Mouse (Mus musculus): ENCODE measurements around the gene Gas2. TPM values are rescaled to one million over a fixed set of nuclear protein-coding genes. Genes with fewer than 3 reads are reported as not detected.

Gene Gas2
- polyA plus RNA-seq, 1 experiment, result 25.7 TPM

GRCm38 (mm10) chr7:51955424-51956041 is 93.7 kb downstream of the Gas2 start:
- Histone ChIP-seq H3K27ac (ENCODE audit: insufficient read depth, low read length) (no peak overlapping the region; the same call in 1 of the 2 replicates), H3K36me3 (ENCODE audit: control insufficient read depth, insufficient read depth, low read length, poor library complexity, severe bottlenecking) (no peaks in the 10 kb centered on the region), H3K4me1 (ENCODE audit: control insufficient read depth, insufficient read depth, low read length) (peaks cover 2% of the 10 kb centered on the region), H3K27me3 (ENCODE audit: control insufficient read depth, insufficient read depth, low read length, poor library complexity, severe bottlenecking) (no peaks in the 10 kb centered on the region), H3K9me3 (replicated peaks; ENCODE audit: control insufficient read depth, insufficient read depth, low read length, poor library complexity, severe bottlenecking) (no peaks in the 10 kb centered on the region; the same call in 1 of the 2 replicates), H3K9ac (ENCODE audit: low read depth, poor library complexity, severe bottlenecking) (no peak overlapping the region), H3K4me3 (ENCODE audit: low read depth, low read length) (peak overlapping the region; percentile 16; the same call in 1 of the 2 replicates)
- TF ChIP-seq EP300 (IDR thresholded peaks at IDR 0.05; ENCODE audit: insufficient read depth, low read depth, low read length) (0 out of 2 replicates have a peak, but pooled peaks have one; percentile 35), POLR2A (IDR thresholded peaks at IDR 0.05; ENCODE audit: insufficient read depth, low read length) (no peak)

DNA sequence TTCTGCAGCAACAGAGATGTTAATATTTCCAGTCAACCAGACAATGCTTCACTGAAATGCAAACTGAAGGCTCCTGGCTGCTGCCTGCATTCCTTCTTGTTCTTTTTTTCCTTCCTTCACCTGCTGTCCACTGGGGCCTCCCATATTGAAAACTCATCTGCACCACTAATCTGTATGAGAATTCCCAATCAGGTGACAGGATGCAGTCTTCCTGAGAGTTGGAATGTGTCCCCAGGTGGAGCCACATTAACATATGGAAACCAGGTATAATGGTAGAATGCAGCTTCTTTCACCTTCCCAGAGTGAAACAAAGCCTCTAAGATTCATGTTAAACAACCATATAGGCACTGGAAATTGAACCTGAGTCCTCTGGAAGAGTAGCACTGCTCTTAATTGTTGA is 96.0 kb downstream of the Gas2 start:
- H3K4me1 ChIP-seq (ENCODE audit: control insufficient read depth, insufficient read depth, low read length), result peaks cover 2% of the 10 kb centered on the region
- H3K27ac ChIP-seq (ENCODE audit: insufficient read depth, low read length), result peak overlapping the region; percentile 63; the same call in 1 of the 2 replicates
- H3K36me3 ChIP-seq (ENCODE audit: control insufficient read depth, insufficient read depth, low read length, poor library complexity, severe bottlenecking), result no peaks in the 10 kb centered on the region; the same call in 1 of the 2 replicates
- no peaks in the 10 kb centered on the region for H3K27me3 ChIP-seq (ENCODE audit: control insufficient read depth, insufficient read depth, low read length, poor library complexity, severe bottlenecking)
- H3K9me3 ChIP-seq (replicated peaks; ENCODE audit: control insufficient read depth, insufficient read depth, low read length, poor library complexity, severe bottlenecking), result peaks cover 13% of the 10 kb centered on the region
- no peak for TF ChIP-seq EP300 (IDR thresholded peaks at IDR 0.05; ENCODE audit: insufficient read depth, low read depth, low read length)
- no peak for TF ChIP-seq POLR2A (IDR thresholded peaks at IDR 0.05; ENCODE audit: insufficient read depth, low read length)
- no peak for TF ChIP-seq CTCF (IDR thresholded peaks at IDR 0.05; ENCODE audit: low read depth, low read length)
- no peak overlapping the region for H3K9ac ChIP-seq (ENCODE audit: low read depth, poor library complexity, severe bottlenecking)
- H3K4me3 ChIP-seq (ENCODE audit: low read depth, low read length), result no peak overlapping the region

DNA sequence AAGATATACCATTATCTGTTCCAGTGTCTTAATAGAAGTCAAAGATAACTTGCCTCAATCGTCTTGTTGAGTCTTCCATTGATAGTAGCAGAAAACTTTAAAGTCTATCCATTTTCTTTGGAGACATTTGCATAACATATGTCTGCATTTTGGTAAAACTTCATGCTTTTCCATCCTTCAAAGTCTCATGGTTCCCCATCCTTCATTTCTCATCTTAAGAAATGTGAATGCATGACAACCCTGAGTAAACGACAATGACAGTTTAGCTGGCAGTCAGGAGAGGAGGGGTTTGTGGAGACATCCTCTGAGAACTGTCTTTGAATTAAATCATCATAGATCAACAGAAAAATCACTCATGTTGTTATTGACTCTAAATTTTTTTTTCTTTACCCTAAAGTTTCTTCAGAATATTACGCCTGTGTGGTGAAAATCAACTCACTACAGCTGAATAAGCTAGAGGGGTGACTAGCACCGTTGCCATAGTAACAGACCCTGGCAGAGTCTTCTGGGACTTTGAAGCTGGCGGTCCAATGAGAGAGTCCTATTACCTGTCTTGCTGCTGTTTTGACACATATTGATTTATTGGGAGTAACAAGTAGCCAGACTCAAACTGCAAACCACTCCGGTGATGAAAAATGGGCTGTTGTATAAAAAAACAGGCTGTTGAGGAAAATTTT is 99.0 kb downstream of the Gas2 start:
- H3K27ac ChIP-seq (ENCODE audit: insufficient read depth, low read length), result no peak overlapping the region
- H3K27me3 ChIP-seq (ENCODE audit: control insufficient read depth, insufficient read depth, low read length, poor library complexity, severe bottlenecking), result no peaks in the 10 kb centered on the region
- no peak for TF ChIP-seq EP300 (IDR thresholded peaks at IDR 0.05; ENCODE audit: insufficient read depth, low read depth, low read length)
- TF ChIP-seq CTCF (IDR thresholded peaks at IDR 0.05; ENCODE audit: low read depth, low read length), result no peak
- TF ChIP-seq POLR2A (IDR thresholded peaks at IDR 0.05; ENCODE audit: insufficient read depth, low read length), result no peak
- H3K4me1 ChIP-seq (ENCODE audit: control insufficient read depth, insufficient read depth, low read length), result peaks cover 2% of the 10 kb centered on the region
- no peak overlapping the region for H3K9ac ChIP-seq (ENCODE audit: low read depth, poor library complexity, severe bottlenecking)
- H3K36me3 ChIP-seq (ENCODE audit: control insufficient read depth, insufficient read depth, low read length, poor library complexity, severe bottlenecking), result no peaks in the 10 kb centered on the region; the same call in 1 of the 2 replicates
- peaks cover 13% of the 10 kb centered on the region for H3K9me3 ChIP-seq (replicated peaks; ENCODE audit: control insufficient read depth, insufficient read depth, low read length, poor library complexity, severe bottlenecking)
- no peak overlapping the region for H3K4me3 ChIP-seq (ENCODE audit: low read depth, low read length)

DNA sequence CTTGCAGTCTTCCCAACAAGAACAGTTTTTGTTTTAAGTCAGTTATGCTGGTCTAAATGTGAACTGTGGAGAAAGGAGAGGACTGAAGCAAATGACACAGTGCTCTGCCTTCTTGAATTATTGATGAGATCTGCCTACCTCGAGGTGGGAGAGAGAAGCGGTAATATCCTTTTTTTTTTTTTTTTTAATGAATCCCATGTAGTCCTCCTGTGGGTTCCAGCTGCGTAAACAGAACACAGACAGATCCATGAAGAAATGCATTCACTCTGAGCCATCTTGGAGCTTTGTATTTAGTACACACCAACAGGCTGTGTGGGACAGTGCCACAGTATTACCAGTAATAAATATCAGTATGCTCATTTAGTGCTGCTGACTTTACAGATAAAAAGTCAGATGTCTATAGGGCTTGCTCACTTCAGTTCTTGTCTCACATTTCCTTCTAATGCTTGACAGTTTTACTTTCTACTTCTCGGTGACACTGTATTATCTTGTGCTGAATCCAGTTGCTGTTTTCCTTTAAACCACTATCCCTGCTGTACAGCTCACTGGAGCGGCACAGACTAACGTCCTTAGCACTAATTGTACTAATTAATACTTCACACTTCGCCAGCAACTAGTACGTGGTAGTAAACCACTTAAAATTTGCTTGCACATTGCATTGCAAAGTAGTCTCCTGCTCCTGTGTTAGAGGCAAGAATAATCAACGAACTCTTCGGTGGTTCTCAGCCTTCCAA is 100.6 kb downstream of the Gas2 start:
- no peaks in the 10 kb centered on the region for H3K27me3 ChIP-seq (ENCODE audit: control insufficient read depth, insufficient read depth, low read length, poor library complexity, severe bottlenecking)
- peaks cover 13% of the 10 kb centered on the region for H3K9me3 ChIP-seq (replicated peaks; ENCODE audit: control insufficient read depth, insufficient read depth, low read length, poor library complexity, severe bottlenecking)
- no peak for TF ChIP-seq CTCF (IDR thresholded peaks at IDR 0.05; ENCODE audit: low read depth, low read length)
- TF ChIP-seq POLR2A (IDR thresholded peaks at IDR 0.05; ENCODE audit: insufficient read depth, low read length), result no peak
- TF ChIP-seq EP300 (IDR thresholded peaks at IDR 0.05; ENCODE audit: insufficient read depth, low read depth, low read length), result no peak
- no peak overlapping the region for H3K4me3 ChIP-seq (ENCODE audit: low read depth, low read length)
- H3K9ac ChIP-seq (ENCODE audit: low read depth, poor library complexity, severe bottlenecking), result no peak overlapping the region
- H3K36me3 ChIP-seq (ENCODE audit: control insufficient read depth, insufficient read depth, low read length, poor library complexity, severe bottlenecking), result no peaks in the 10 kb centered on the region; the same call in 1 of the 2 replicates
- no peak overlapping the region for H3K27ac ChIP-seq (ENCODE audit: insufficient read depth, low read length)
- no peaks in the 10 kb centered on the region for H3K4me1 ChIP-seq (ENCODE audit: control insufficient read depth, insufficient read depth, low read length)

DNA sequence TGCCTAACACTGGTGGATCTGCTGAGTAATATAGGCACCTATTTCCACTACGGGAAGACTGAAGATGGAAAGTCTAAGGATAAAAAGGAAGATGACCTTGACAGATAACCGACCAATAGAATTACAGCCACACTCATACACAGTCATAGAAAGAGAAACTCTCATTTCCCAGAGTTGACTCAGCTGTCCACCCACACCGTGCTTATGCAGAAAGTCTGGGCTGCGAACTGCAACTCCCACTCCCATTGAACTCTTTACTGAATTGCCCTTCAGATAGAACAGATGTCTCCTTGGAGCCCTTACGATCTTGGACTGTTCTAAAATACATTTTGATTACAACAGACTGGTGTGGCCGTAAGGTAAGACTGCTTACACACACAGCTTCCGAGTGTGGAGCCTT is 102.9 kb downstream of the Gas2 start:
- Histone ChIP-seq H3K9ac (ENCODE audit: low read depth, poor library complexity, severe bottlenecking) (no peak overlapping the region), H3K27me3 (ENCODE audit: control insufficient read depth, insufficient read depth, low read length, poor library complexity, severe bottlenecking) (no peaks in the 10 kb centered on the region), H3K4me3 (ENCODE audit: low read depth, low read length) (no peak overlapping the region), H3K36me3 (ENCODE audit: control insufficient read depth, insufficient read depth, low read length, poor library complexity, severe bottlenecking) (no peaks in the 10 kb centered on the region; the same call in 1 of the 2 replicates), H3K9me3 (replicated peaks; ENCODE audit: control insufficient read depth, insufficient read depth, low read length, poor library complexity, severe bottlenecking) (peaks cover 13% of the 10 kb centered on the region), H3K4me1 (ENCODE audit: control insufficient read depth, insufficient read depth, low read length) (no peaks in the 10 kb centered on the region), H3K27ac (ENCODE audit: insufficient read depth, low read length) (no peak overlapping the region)
- TF ChIP-seq EP300 (IDR thresholded peaks at IDR 0.05; ENCODE audit: insufficient read depth, low read depth, low read length) (no peak), CTCF (IDR thresholded peaks at IDR 0.05; ENCODE audit: low read depth, low read length) (no peak), POLR2A (IDR thresholded peaks at IDR 0.05; ENCODE audit: insufficient read depth, low read length) (no peak)
